Mouse (Mus musculus) bone marrow macrophage, adult 2 months (primary cell): Measurements from ENCODE around the gene B2m.

Experiments
- CTCF ChIP-seq: IDR thresholded peaks from 2 replicates; pipeline ENCODE4 v1.5.1; 2012; ENCODE audit warnings: low read depth, mild to moderate bottlenecking, low read length, moderate library complexity
- POLR2A ChIP-seq: IDR thresholded peaks from 2 replicates; pipeline ENCODE4 v1.6.1; 2012; ENCODE audit warnings: mild to moderate bottlenecking, low read depth, low read length, borderline replicate concordance

DNA sequence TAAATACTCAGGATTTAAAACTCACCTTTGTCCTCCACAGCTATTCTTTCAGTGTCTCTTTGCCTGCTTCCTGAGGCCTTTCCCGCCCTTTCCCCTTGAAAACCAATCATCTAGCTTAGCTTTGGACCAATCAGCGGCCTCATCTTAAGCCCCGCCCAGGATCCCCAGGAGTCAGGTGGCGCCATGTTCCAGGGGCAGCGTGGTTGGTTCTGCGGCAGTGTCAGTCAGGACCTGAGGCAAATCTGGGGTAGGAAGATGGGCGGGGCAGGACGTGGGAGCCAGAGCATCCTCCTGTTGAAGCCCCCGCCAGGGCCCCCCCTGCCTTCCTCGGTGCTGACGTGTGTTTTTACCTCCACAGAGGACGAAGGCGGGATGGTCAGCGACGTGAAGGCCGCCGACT, 38.6 kb downstream of the B2m start, which contains the start of the genes Patl2 and Terb2:
- TF ChIP-seq CTCF = no peak
- no peak for TF ChIP-seq POLR2A
